Mouse (Mus musculus) kidney, adult 2 months (tissue): ENCODE results near the gene Mttp.

Source experiments
- CTCF ChIP-seq: fragments of 200-500 bp; conservative IDR thresholded peaks from 2 replicates; pipeline ENCODE4 v1.5.1; 2011; ENCODE audit warnings: low read depth, mild to moderate bottlenecking, control low read depth, low read length, moderate library complexity, mixed read lengths; ENCODE audit not compliant: insufficient read depth, insufficient read length
- POLR2A ChIP-seq: fragments of 200-500 bp; IDR thresholded peaks from one replicate; pipeline ENCODE4 v1.6.1; 2011; ENCODE audit warnings: low read depth, low read length, control low read depth

DNA sequence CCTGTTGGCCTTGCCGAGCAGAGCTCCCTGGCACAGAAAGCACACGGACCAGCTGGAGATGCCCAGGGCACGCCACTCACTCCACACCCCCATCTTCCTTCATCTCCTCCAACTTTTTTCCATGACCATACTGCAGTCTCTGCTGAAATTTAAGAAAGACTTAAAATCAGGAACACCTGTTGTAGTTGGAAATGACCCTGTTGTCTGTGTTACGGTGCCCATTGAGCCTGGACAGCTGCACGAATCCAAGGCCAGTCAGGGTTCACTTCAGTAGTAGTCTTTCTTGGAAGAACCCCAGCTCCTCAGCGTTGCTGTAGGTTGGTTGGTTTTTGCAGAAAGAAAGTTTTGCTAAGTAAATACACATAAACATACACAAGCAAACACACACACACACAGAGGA is 95.2 kb downstream of the Mttp start:
- TF ChIP-seq CTCF (no peak), POLR2A (no peak)
